Mouse (Mus musculus) heart, embryonic 14.5 days (tissue): ENCODE measurements at regions not wholly inside any gene's neighbourhood (a gene's known extent, or its start where the extent isn't known, plus 50 kb on each side); places are given as distances from the start of the nearest gene placed in this dataset.

ENCODE experiments used
- ATAC-seq: fragments of 200-750 bp; cut with Nextera tagmentation; 2 replicates; pipeline ENCODE4 v1.8.0; 2017; ENCODE audit warnings: low read depth, moderate TSS enrichment; ENCODE audit not compliant: insufficient number of reproducible peaks, insufficient read depth, low FRiP score
- H3K27ac ChIP-seq, 2 experiments: fragments of 200-500 bp in 1 of 2; fragments of 300-500 bp in 1 of 2; sonication (generic) in 1 of 2; replicated peaks in 1 of 2; 2 replicates each; pipeline ENCODE4 v1.5.1; 2012 to 2014; ENCODE audit warnings: low read depth in 2 of 2, low read length in 2 of 2, control low read depth in 1 of 2, mild to moderate bottlenecking in 1 of 2, mixed read lengths in 1 of 2; ENCODE audit not compliant: control insufficient read depth in 1 of 2, insufficient read depth in 1 of 2
- H3K27me3 ChIP-seq: fragments of 300-500 bp; sonication (generic); 2 replicates; pipeline ENCODE4 v1.6.1; 2014; ENCODE audit warnings: mild to moderate bottlenecking, low read length, control low read depth; ENCODE audit not compliant: control insufficient read depth, insufficient read depth
- H3K36me3 ChIP-seq: fragments of 300-500 bp; sonication (generic); 2 replicates; pipeline ENCODE4 v1.6.1; 2014; ENCODE audit warnings: mild to moderate bottlenecking, control low read depth, low read length, mixed read lengths; ENCODE audit not compliant: control insufficient read depth, insufficient read depth
- H3K4me1 ChIP-seq, 2 experiments: fragments of 200-500 bp in 1 of 2; fragments of 300-500 bp in 1 of 2; sonication (generic) in 1 of 2; 2 replicates each; pipeline ENCODE4 v1.6.1; 2012 to 2014; ENCODE audit warnings: low read length in 2 of 2, control low read depth in 1 of 2, mixed read lengths in 1 of 2; ENCODE audit not compliant: control insufficient read depth in 2 of 2, insufficient read depth in 2 of 2
- H3K4me2 ChIP-seq: fragments of 300-500 bp; sonication (generic); 2 replicates; pipeline ENCODE4 v1.6.1; 2014; ENCODE audit warnings: mild to moderate bottlenecking, low read length
- H3K4me3 ChIP-seq, 2 experiments: fragments of 200-500 bp in 1 of 2; fragments of 300-500 bp in 1 of 2; sonication (generic) in 1 of 2; 2 replicates each; pipeline ENCODE4 v1.5.1; 2012 to 2014; ENCODE audit warnings: low read length in 2 of 2, mild to moderate bottlenecking in 2 of 2, control low read depth in 1 of 2, low read depth in 1 of 2, moderate library complexity in 1 of 2; ENCODE audit not compliant: control insufficient read depth in 1 of 2, insufficient read depth in 1 of 2
- H3K9ac ChIP-seq: fragments of 300-500 bp; sonication (generic); 2 replicates; pipeline ENCODE4 v1.6.1; 2014; ENCODE audit warnings: mild to moderate bottlenecking, low read length
- H3K9me3 ChIP-seq: fragments of 300-500 bp; sonication (generic); 2 replicates; pipeline ENCODE4 v1.6.1; 2016; ENCODE audit warnings: low read length, control low read depth; ENCODE audit not compliant: control insufficient read depth
- WGBS: fragments of 180-500 bp; shearing (Covaris S2); extraction: QIAGEN DNeasy Blood & Tissue Kit; methylation state at CpG from one replicate; pipeline ENCODE4 v1.1.7; 2014; 5-methylcytosine and 5-hydroxymethylcytosine counted together

DNA sequence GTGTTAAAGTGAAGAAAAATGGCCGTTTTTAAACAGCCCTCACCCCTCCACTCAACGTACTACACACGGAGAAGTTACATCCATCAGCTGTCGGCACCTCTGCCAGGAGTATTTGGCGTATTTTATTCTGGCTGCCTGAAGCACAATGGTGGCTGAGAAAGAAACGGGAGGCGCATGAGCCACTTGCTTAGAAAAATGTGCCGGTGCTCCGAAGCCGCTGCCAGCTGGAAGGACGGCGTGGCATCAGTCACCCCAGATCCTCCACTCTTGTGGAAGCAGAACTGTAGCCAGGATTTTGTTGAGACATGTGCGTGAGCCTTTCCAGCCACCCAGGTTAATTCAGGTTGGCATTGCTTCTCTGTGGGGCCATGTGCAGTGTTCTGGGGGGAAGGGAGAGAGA, 103.1 kb upstream of the A230072I06Rik start:
- Histone ChIP-seq H3K36me3 (no peaks in the 10 kb centered on the region), H3K27me3 (peaks cover 17% of the 10 kb centered on the region), H3K27ac (no peak overlapping the region), H3K4me1 (peaks cover 0 to 3% of the 10 kb centered on the region in 2 experiments; a peak in 3 of 4 replicates), H3K9me3 (no peaks in the 10 kb centered on the region), H3K9ac (no peak overlapping the region), H3K4me3 (no peak overlapping the region), H3K4me2 (no peak overlapping the region)
- ATAC-seq, result no peak
- 49% methylated on average over 13 of the region's 13 CpGs for WGBS

DNA sequence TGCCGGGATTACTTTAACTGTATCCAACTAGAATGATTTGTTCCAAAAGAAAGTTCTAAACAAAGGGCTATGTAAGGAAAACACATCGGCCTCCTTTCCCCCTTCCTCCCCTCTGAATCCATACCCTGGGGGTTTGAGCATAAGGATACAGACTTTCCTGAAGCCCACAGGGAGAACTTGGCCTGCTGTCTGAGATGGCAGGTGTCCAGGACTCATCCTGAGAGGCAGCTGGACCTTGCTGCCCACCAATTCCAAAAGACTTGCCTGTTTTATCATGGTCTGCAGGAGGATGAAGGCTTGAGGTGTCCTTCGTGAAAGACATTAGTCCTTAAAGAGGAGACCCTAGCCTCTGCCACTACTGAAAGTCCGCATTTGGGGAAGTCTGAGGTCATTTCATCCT, 94.0 kb upstream of the A230072I06Rik start:
- no peaks in the 10 kb centered on the region for H3K9me3 ChIP-seq
- no peak for ATAC-seq
- no peak overlapping the region for H3K27ac ChIP-seq
- no peaks in the 10 kb centered on the region for H3K36me3 ChIP-seq
- H3K4me3 ChIP-seq, result no peak overlapping the region
- 77% methylated on average over 4 of the region's 4 CpGs for WGBS
- no peaks in the 10 kb centered on the region for H3K4me1 ChIP-seq
- no peak overlapping the region for H3K4me2 ChIP-seq
- H3K9ac ChIP-seq, result no peak overlapping the region
- peaks cover 14% of the 10 kb centered on the region for H3K27me3 ChIP-seq

DNA sequence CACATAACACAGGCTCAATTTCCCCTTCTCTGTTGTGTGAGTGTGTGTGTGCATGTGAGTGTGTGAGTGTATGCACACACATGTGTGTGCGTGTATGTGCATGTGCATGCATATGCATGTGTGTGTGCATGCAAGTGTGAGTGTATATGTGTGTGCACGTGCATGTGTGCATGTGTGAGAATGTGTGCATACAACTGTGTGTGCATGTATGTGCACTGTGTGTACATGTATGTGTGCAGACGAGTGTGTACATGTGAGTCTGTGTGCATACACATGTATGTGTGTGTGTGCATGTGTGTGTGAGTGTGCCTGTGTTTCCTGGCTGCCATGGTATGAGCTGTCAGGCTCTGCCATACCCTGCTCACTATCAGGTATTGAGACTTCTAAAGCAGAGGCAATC, 91.3 kb upstream of the A230072I06Rik start:
- Histone ChIP-seq H3K36me3 (no peaks in the 10 kb centered on the region), H3K4me3 (no peak overlapping the region), H3K27me3 (peaks cover 14% of the 10 kb centered on the region; the same call in 1 of the 2 replicates), H3K27ac (no peak overlapping the region), H3K9me3 (no peaks in the 10 kb centered on the region), H3K4me1 (no peaks in the 10 kb centered on the region), H3K9ac (no peak overlapping the region), H3K4me2 (no peak overlapping the region)
- no peak for ATAC-seq
- 79% methylated on average over 3 of the region's 3 CpGs for WGBS

DNA sequence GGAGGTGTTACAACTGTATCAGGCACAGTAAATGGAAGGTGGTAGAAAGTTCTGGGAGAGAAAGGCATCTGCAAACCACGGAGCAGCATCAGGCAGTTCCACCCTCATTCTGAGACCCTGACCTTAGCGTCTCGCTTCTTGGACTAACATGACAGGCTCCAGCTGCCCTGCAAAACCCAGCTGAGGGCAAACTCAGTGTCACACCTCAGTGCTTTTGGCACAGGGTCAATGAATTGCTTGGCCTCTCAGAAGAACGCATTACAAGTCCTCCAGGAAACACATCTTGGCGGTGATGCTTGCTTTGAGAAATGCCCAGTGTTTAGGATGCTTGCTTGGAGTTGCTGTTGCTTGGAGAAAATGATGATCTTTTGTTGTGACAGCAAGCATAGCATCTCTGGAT, 90.2 kb upstream of the A230072I06Rik start:
- Histone ChIP-seq H3K36me3 (no peaks in the 10 kb centered on the region), H3K9ac (no peak overlapping the region), H3K9me3 (no peaks in the 10 kb centered on the region), H3K4me2 (no peak overlapping the region), H3K27ac (no peak overlapping the region), H3K27me3 (peaks cover 9% of the 10 kb centered on the region; the same call in 1 of the 2 replicates), H3K4me3 (no peak overlapping the region), H3K4me1 (no peaks in the 10 kb centered on the region)
- 81% methylated on average over 5 of the region's 5 CpGs for WGBS
- ATAC-seq, result no peak

DNA sequence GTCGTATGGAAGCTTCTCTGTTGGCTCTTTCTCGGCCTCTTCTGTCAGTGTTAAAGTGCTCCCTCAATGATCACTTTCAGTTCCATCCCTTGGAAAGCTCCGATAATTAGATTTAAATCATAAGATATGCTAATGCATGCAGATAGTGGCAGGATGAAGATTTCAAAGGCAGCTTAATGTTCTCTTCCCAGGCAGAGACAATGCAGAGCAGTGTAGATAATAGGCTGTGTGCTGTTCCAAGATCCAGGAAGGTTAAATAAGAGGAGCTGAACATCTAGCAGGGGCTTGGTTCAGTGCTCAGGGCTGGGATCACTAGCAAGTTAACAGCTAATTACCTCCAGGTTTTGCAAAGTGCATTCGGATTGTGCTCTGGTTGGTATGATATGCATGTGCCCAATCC, 89.7 kb upstream of the A230072I06Rik start:
- Histone ChIP-seq H3K9ac (no peak overlapping the region), H3K4me3 (no peak overlapping the region), H3K4me2 (no peak overlapping the region), H3K27me3 (0 out of 2 replicates have a peak, but pooled peaks cover 6% of the 10 kb centered on the region), H3K4me1 (no peaks in the 10 kb centered on the region), H3K27ac (no peak overlapping the region), H3K36me3 (no peaks in the 10 kb centered on the region), H3K9me3 (no peaks in the 10 kb centered on the region)
- 76% methylated on average over 4 of the region's 4 CpGs for WGBS
- ATAC-seq, result no peak

DNA sequence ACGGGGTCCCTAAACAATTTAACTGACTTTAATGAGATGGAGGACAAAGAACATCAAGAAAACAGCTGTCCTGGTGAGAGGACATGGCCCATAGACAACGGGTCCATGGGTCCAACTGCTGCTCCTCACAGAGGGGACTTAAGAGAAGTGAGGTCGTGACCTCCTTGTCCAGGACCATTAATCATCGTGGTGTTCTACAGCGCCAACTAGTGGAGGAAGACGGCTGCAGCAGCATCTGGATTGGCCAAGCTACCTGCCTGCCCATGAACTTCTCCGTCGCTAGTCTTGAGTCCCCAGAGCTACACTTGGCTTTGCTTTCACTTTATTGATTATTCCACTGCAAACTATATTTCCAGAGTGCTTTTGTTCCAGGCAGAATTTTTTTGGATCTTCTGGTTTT, 86.6 kb upstream of the A230072I06Rik start:
- Histone ChIP-seq H3K27me3 (0 out of 2 replicates have a peak, but pooled peaks cover 6% of the 10 kb centered on the region), H3K27ac (no peak overlapping the region), H3K4me1 (no peaks in the 10 kb centered on the region), H3K36me3 (no peaks in the 10 kb centered on the region), H3K4me2 (no peak overlapping the region), H3K9ac (no peak overlapping the region), H3K4me3 (no peak overlapping the region), H3K9me3 (no peaks in the 10 kb centered on the region)
- 30% methylated on average over 8 of the region's 8 CpGs for WGBS
- no peak for ATAC-seq

DNA sequence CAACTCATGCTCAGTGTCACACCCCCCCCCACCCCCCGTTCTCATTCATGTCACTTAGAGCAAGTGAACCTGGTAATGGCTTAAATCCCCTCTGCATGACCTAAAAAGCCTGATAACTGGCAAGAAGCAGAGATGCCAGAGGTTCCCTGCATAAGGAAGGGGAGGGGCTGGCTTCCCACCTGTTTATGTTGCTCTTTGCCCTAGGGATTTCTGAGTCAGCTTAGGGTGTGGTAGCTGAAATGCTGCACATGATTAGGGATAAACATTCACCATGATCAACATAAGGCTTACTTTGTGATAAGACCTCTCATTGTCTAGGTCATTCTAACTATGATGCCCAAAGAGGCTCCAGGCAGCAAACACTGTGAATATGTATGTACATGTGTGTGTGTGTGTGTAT, 72.7 kb upstream of the A230072I06Rik start:
- no peak for ATAC-seq

DNA sequence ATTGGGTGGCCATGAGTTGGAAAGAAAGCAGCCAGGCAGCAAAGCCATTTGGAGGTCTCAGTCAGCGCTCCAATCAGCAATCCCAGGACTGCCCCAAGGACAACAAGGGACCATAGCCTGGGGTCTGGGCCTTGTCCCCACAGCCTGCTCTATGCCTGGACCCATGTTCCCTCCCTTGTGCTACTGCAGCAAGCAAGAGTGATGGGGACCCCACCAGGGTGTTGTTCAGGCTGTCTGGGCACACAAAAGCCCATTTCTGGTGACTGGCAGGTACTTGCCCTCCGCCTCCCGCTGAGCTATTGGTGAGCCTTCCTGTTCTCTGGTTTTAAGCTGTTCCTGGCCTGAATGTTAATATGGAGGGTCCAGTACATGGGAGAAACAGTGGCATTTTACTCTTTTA, 71.2 kb upstream of the A230072I06Rik start:
- Histone ChIP-seq H3K4me2 (no peak overlapping the region), H3K36me3 (no peaks in the 10 kb centered on the region), H3K27me3 (no peaks in the 10 kb centered on the region), H3K27ac (no peak overlapping the region), H3K4me3 (no peak overlapping the region), H3K4me1 (no peaks in the 10 kb centered on the region), H3K9ac (no peak overlapping the region), H3K9me3 (no peaks in the 10 kb centered on the region)
- no peak for ATAC-seq
- 88% methylated on average over 3 of the region's 3 CpGs for WGBS

More for the DNA sequence above, 72.7 kb upstream of the A230072I06Rik start:
- H3K4me3 ChIP-seq, result no peak overlapping the region
- no peaks in the 10 kb centered on the region for H3K9me3 ChIP-seq
- no peaks in the 10 kb centered on the region for H3K27me3 ChIP-seq
- 70% methylated on average over 1 of the region's 1 CpGs for WGBS
- no peaks in the 10 kb centered on the region for H3K4me1 ChIP-seq
- H3K36me3 ChIP-seq, result no peaks in the 10 kb centered on the region
- no peak overlapping the region for H3K27ac ChIP-seq
- no peak overlapping the region for H3K9ac ChIP-seq
- no peak overlapping the region for H3K4me2 ChIP-seq
